Mouse (Mus musculus) megakaryocyte, embryonic 14.5 days (primary cell): Measurements from ENCODE around the gene Incenp.

Experiments
- FLI1 ChIP-seq: IDR thresholded peaks from 2 replicates; pipeline ENCODE4 v1.6.1; 2012; ENCODE audit warnings: low read length, inconsistent platforms, mixed read lengths
- GATA1 ChIP-seq: IDR thresholded peaks from 3 replicates; pipeline ENCODE4 v1.6.1; 2012; ENCODE audit warnings: mixed read lengths, low read length, inconsistent platforms, borderline replicate concordance

DNA sequence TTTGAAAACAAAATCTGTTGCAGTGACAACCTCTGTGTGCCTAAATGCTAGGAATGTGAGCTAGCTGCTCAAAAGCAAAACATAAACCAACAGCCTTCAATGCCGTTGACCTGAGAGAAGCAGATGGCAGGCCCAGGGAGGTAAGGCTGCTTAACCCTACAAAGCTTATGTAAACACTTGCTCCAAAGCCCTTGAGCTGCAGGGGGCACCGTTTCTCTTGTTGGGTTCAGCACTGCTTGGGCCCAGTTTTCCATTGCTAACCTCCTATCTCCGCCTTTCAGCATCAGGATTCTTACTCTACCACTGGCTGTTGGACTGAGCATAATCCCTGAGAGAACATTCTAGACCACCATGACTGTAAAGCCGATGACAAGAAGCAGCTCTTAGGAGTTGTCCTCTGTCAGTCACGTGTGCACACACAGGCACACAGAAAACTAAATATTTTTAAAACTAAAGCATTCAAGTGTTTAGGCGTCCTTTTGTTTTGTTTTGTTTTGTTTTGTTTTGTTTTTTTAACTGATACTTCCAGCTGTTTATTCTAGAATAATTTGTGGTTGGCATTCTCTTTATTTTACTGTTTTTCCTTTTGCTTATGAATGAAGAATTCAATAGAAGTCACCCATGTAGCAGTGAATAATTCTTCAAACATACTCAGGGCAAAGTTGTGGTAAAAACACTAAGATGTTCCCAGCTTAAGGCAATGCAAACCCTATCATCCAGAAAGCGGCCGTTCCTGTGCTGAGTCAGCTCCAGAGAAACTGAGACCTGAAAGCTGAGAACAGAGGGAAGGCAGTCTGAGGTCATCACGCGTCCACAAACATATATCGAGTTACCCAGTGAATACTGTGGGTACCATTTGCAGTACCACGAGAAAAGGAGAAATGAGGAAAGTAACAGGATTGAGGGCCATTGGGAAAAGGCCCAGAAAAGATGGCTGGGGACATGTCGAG is 21.8 kb upstream of the Incenp start:
- no peak for TF ChIP-seq GATA1
- TF ChIP-seq FLI1, result no peak
